In the genomic region with DNA sequence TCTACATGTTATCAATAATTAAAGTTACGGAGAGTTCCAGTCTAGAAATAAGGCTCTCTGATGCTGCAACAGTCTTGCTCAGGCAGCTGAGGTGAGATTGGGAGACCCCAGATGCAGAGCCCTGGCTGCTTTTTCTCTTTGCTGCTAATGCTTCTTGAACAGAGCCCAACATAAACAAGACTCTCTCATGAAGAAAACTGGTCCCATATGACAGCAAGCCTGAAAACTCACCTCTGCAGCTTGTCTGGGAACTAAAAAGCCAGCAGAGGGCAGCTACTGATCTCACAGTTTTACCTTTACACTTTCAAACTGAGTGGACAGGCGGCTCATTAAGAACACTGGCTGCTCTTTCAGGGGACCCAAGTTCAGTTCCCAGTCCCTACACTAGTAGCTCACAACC, we compare ENCODE assay signal across 18 mouse cellular contexts. TPM values are rescaled to one million over a fixed set of nuclear protein-coding genes. Genes with fewer than 3 reads are reported as not detected.
A peak's percentile ranks its signal among the peaks of the same experiment; 100 is the strongest.
DNase-seq lines count a peak whose midpoint lies in the region; ATAC-seq and TF ChIP-seq lines count a peak whose summit lies in the region.
"Had no signal": no experiment of that assay in that cellular context is flagged by ENCODE, and none has a peak within 500 bp of the region (broad histone marks: within the 10 kb centered on the region; RNA-seq: fewer than 3 reads in every experiment).

No protein-coding gene starts in this region.

- WGBS in kidney, embryonic 14.5 days = 79% methylated on average over 2 of the region's 2 CpGs
- WGBS in kidney, embryonic 15.5 days = 59% methylated on average over 2 of the region's 2 CpGs
- 68% methylated on average over 2 of the region's 2 CpGs for WGBS in embryonic facial prominence, embryonic 14.5 days
- WGBS in midbrain, embryonic 14.5 days = 88% methylated on average over 2 of the region's 2 CpGs
- WGBS in thymus, adult 2 months = 99% methylated on average over 2 of the region's 2 CpGs

- no peak for DNase-seq in Patski (ENCODE audit: low read depth, low spot score)
- DNase-seq in embryonic facial prominence, embryonic 14.5 days (ENCODE audit: low spot score) = peak; percentile 55
- no peak for DNase-seq in midbrain, embryonic 14.5 days
- DNase-seq in thymus, adult 2 months = no peak
- DNase-seq: cerebellum, postnatal 14 days; heart, adult 2 months; kidney, postnatal 14 days; lung, postnatal 10 days; right cerebral cortex, postnatal 4 days; thymus, adult 18-20 months had no signal

- H3K4me1 ChIP-seq in kidney, embryonic 14.5 days (ENCODE audit: control insufficient read depth, insufficient read depth, low read length) = no peaks in the 10 kb centered on the region; the same call in 1 of the 2 replicates
- H3K4me1 ChIP-seq in kidney, embryonic 15.5 days = no peaks in the 10 kb centered on the region
- 0 out of 2 replicates have a peak, but pooled peaks cover 4% of the 10 kb centered on the region for H3K4me1 ChIP-seq in embryonic facial prominence, embryonic 14.5 days (ENCODE audit: control insufficient read depth, insufficient read depth, low read length)
- H3K4me1 ChIP-seq in midbrain, embryonic 14.5 days (ENCODE audit: control insufficient read depth, insufficient read depth, low read length) = peaks cover 14% of the 10 kb centered on the region
- no peaks in the 10 kb centered on the region for H3K4me1 ChIP-seq in thymus, adult 2 months (replicated peaks; ENCODE audit: control insufficient read depth, insufficient read depth, low read length)
- H3K4me1 ChIP-seq: neural tube, embryonic 12.5 days had no signal

- peak; percentile 18 for TF ChIP-seq CTCF in Patski (IDR thresholded peaks at IDR 0.05)
- no peak for TF ChIP-seq CTCF in thymus, adult 2 months (IDR thresholded peaks at IDR 0.05; ENCODE audit: borderline replicate concordance, control insufficient read depth, extremely low read depth, insufficient read depth, low read length, poor library complexity)

- ATAC-seq in kidney, embryonic 14.5 days (ENCODE audit: low FRiP score, low TSS enrichment) = no peak
- no peak for ATAC-seq in kidney, embryonic 15.5 days (replicated peaks; ENCODE audit: low FRiP score)
- ATAC-seq in Patski = no peak
- no peak for ATAC-seq in embryonic facial prominence, embryonic 14.5 days (ENCODE audit: low read depth)
- ATAC-seq in midbrain, embryonic 14.5 days (ENCODE audit: low FRiP score, low TSS enrichment) = no peak
- no peak for ATAC-seq in CD4-positive, CD25-positive, alpha-beta regulatory T cell, adult 4 months
- ATAC-seq: forebrain, embryonic 14.5 days; inflammation-experienced regulatory T-cells, adult 6 months had no signal

- in situ Hi-C loops in Patski (cut with MboI; ENCODE audit: low pct_unique_long_range_greater_than_20kb) = no loop called here

- POLR2A ChIA-PET in Patski (lab: Charles Lee) = no interaction called here

- H3K9ac ChIP-seq in kidney, embryonic 14.5 days (ENCODE audit: low read depth, low read length) = no peak overlapping the region
- no peak overlapping the region for H3K9ac ChIP-seq in kidney, embryonic 15.5 days
- H3K9ac ChIP-seq in embryonic facial prominence, embryonic 14.5 days (ENCODE audit: low read depth, low read length) = no peak overlapping the region
- H3K9ac ChIP-seq in midbrain, embryonic 14.5 days (replicated peaks; ENCODE audit: low read length) = no peak overlapping the region
- H3K9ac ChIP-seq: liver, embryonic 15.5 days; neural tube, embryonic 12.5 days had no signal

- no peak overlapping the region for H3K4me3 ChIP-seq in kidney, embryonic 14.5 days (ENCODE audit: low read length)
- no peak overlapping the region for H3K4me3 ChIP-seq in kidney, embryonic 15.5 days (replicated peaks)
- no peak overlapping the region for H3K4me3 ChIP-seq in embryonic facial prominence, embryonic 14.5 days (ENCODE audit: low read depth, low read length)
- no peak overlapping the region for H3K4me3 ChIP-seq in midbrain, embryonic 14.5 days (replicated peaks; ENCODE audit: low read depth, low read length)
- H3K4me3 ChIP-seq in thymus, adult 2 months (ENCODE audit: control insufficient read depth, insufficient read depth, low read length) = no peak overlapping the region
- H3K4me3 ChIP-seq: heart, adult 2 months; liver, embryonic 15.5 days; megakaryocyte, embryonic 14.5 days; neural tube, embryonic 12.5 days had no signal

- H3K36me3 ChIP-seq in kidney, embryonic 14.5 days (ENCODE audit: control insufficient read depth, insufficient read depth, low read length) = peaks cover 6% of the 10 kb centered on the region; the same call in 1 of the 2 replicates
- H3K36me3 ChIP-seq in kidney, embryonic 15.5 days = peaks cover 32% of the 10 kb centered on the region
- peaks cover 19% of the 10 kb centered on the region for H3K36me3 ChIP-seq in embryonic facial prominence, embryonic 14.5 days (ENCODE audit: control insufficient read depth, insufficient read depth, low read length)
- H3K36me3 ChIP-seq in midbrain, embryonic 14.5 days (ENCODE audit: control insufficient read depth, insufficient read depth, low read length) = peaks cover 17% of the 10 kb centered on the region
- H3K36me3 ChIP-seq in thymus, adult 2 months (ENCODE audit: control insufficient read depth, insufficient read depth, low read length) = peaks cover 12% of the 10 kb centered on the region

- CTCF ChIA-PET in Patski (lab: Charles Lee) = interaction anchor here (1.0 to 1.5 kb wide), 6 partner anchors 25 to 184 kb away, joined by 3 to 10 read pairs (median 3); no protein-coding TSS in a partner anchor

- H3K27ac ChIP-seq in kidney, embryonic 14.5 days (ENCODE audit: low read depth, low read length) = peak overlapping the region; percentile 6; the same call in 1 of the 2 replicates
- no peak overlapping the region for H3K27ac ChIP-seq in kidney, embryonic 15.5 days
- no peak overlapping the region for H3K27ac ChIP-seq in embryonic facial prominence, embryonic 14.5 days (replicated peaks; ENCODE audit: low read depth, low read length)
- peak overlapping the region; percentile 58; the same call in 1 of the 2 replicates for H3K27ac ChIP-seq in midbrain, embryonic 14.5 days (replicated peaks; ENCODE audit: low read depth, low read length)
- H3K27ac ChIP-seq in thymus, adult 2 months (ENCODE audit: control insufficient read depth, insufficient read depth, low read length) = no peak overlapping the region
- H3K27ac ChIP-seq: heart, adult 2 months; liver, embryonic 15.5 days; neural tube, embryonic 12.5 days had no signal

- no peak overlapping the region for H3K4me2 ChIP-seq in kidney, embryonic 14.5 days (replicated peaks; ENCODE audit: low read depth, low read length)
- no peak overlapping the region for H3K4me2 ChIP-seq in kidney, embryonic 15.5 days
- H3K4me2 ChIP-seq in embryonic facial prominence, embryonic 14.5 days (ENCODE audit: low read depth, low read length) = no peak overlapping the region
- H3K4me2 ChIP-seq in midbrain, embryonic 14.5 days (ENCODE audit: low read length) = no peak overlapping the region
- H3K4me2 ChIP-seq: liver, embryonic 15.5 days; neural tube, embryonic 12.5 days had no signal

- TF ChIP-seq POLR2A in thymus, adult 2 months (IDR thresholded peaks at IDR 0.05; ENCODE audit: control insufficient read depth, extremely low read depth, insufficient read depth, low read length, poor library complexity) = no peak

- no peaks in the 10 kb centered on the region for H3K27me3 ChIP-seq in kidney, embryonic 14.5 days (ENCODE audit: control insufficient read depth, insufficient read depth, low read length)
- no peaks in the 10 kb centered on the region for H3K27me3 ChIP-seq in kidney, embryonic 15.5 days
- no peaks in the 10 kb centered on the region for H3K27me3 ChIP-seq in Patski
- H3K27me3 ChIP-seq in embryonic facial prominence, embryonic 14.5 days (replicated peaks; ENCODE audit: control insufficient read depth, insufficient read depth, low read length) = no peaks in the 10 kb centered on the region
- no peaks in the 10 kb centered on the region for H3K27me3 ChIP-seq in midbrain, embryonic 14.5 days (ENCODE audit: control insufficient read depth, insufficient read depth, low read length)
- no peaks in the 10 kb centered on the region for H3K27me3 ChIP-seq in thymus, adult 2 months (ENCODE audit: control insufficient read depth, insufficient read depth, low read length)
- H3K27me3 ChIP-seq: liver, embryonic 15.5 days; megakaryocyte, embryonic 14.5 days; neural tube, embryonic 12.5 days had no signal

- H3K9me3 ChIP-seq in kidney, embryonic 14.5 days (ENCODE audit: control insufficient read depth, low read length) = no peaks in the 10 kb centered on the region
- no peaks in the 10 kb centered on the region for H3K9me3 ChIP-seq in kidney, embryonic 15.5 days (replicated peaks)
- H3K9me3 ChIP-seq in embryonic facial prominence, embryonic 14.5 days (ENCODE audit: control insufficient read depth, low read length) = no peaks in the 10 kb centered on the region
- no peaks in the 10 kb centered on the region for H3K9me3 ChIP-seq in midbrain, embryonic 14.5 days (ENCODE audit: control insufficient read depth, low read length)
- H3K9me3 ChIP-seq: liver, embryonic 15.5 days; neural tube, embryonic 12.5 days had no signal

RNA-seq across cellular contexts. Expression of gene Kctd4, which starts 52.8 kb away (rescaled TPM):
- polyA plus RNA-seq in kidney, embryonic 14.5 days (2014; fragmentation: Nextera tagmentation; extraction: Ambion mirVana) = 0.80 and 0.90 TPM in 2 replicates
- 0.30 and 0.48 TPM in 2 replicates for polyA plus RNA-seq in kidney, embryonic 15.5 days (2015; fragmentation: Nextera tagmentation; extraction: Ambion mirVana)
- polyA plus RNA-seq in Patski (2021) = not detected
- 0.82 and 1.9 TPM in 2 replicates for polyA plus RNA-seq in embryonic facial prominence, embryonic 14.5 days (2014; fragmentation: Nextera tagmentation; extraction: Ambion mirVana)
- 10.0 and 10.9 TPM in 2 replicates for polyA plus RNA-seq in midbrain, embryonic 14.5 days (2014; fragmentation: Nextera tagmentation; extraction: Ambion mirVana)
- polyA plus RNA-seq in thymus, adult 2 months (2012; rRNA removed) = 0.23 and 0.40 TPM in 2 replicates
- polyA plus RNA-seq in CD4-positive, CD25-positive, alpha-beta regulatory T cell, adult 4 months (2017; shearing (Covaris generic)) = 1 to 10 TPM; 1.4 to 3.3 TPM
- polyA plus RNA-seq: heart, adult 2 months had no signal

RNA-seq across cellular contexts. Expression of gene Tpt1, which starts 57.1 kb away (rescaled TPM):
- 1,151 and 1,339 TPM in 2 replicates for polyA plus RNA-seq in kidney, embryonic 14.5 days (2014; fragmentation: Nextera tagmentation; extraction: Ambion mirVana)
- 1,011 and 1,156 TPM in 2 replicates for polyA plus RNA-seq in kidney, embryonic 15.5 days (2015; fragmentation: Nextera tagmentation; extraction: Ambion mirVana)
- polyA plus RNA-seq in Patski (2021) = 2,058 TPM
- 1,262 and 1,432 TPM in 2 replicates for polyA plus RNA-seq in embryonic facial prominence, embryonic 14.5 days (2014; fragmentation: Nextera tagmentation; extraction: Ambion mirVana)
- polyA plus RNA-seq in midbrain, embryonic 14.5 days (2014; fragmentation: Nextera tagmentation; extraction: Ambion mirVana) = 851 and 883 TPM in 2 replicates
- 2,302 and 2,614 TPM in 2 replicates for polyA plus RNA-seq in thymus, adult 2 months (2012; rRNA removed)
- polyA plus RNA-seq in CD4-positive, CD25-positive, alpha-beta regulatory T cell, adult 4 months (2017; shearing (Covaris generic)) = 1,000 to 10,000 TPM; 1,301 to 2,015 TPM

Comparison
In these comparisons a context has a peak if more than half of its experiments do, and no peak if none do; other contexts are left out.
1. H3K27ac ChIP-seq: peak in kidney, embryonic 14.5 days (single experiment) and midbrain, embryonic 14.5 days (single experiment); none in kidney, embryonic 15.5 days (single experiment), embryonic facial prominence, embryonic 14.5 days (single experiment) and thymus, adult 2 months (single experiment).